Mouse (Mus musculus) CH12.LX (cell line): ENCODE results near the gene Narf. TPM values are rescaled to one million over a fixed set of nuclear protein-coding genes. Genes with fewer than 3 reads are reported as not detected.

Experiments used
- DNase-seq: peaks from one replicate; pipeline ENCODE4 v3.0.0-alpha.2; 2013; ENCODE audit errors: extremely low read depth
- H3K27ac ChIP-seq: 2 replicates; pipeline ENCODE4 v1.5.1; 2012; ENCODE audit warnings: low read depth, mild to moderate bottlenecking, control low read depth, moderate library complexity; ENCODE audit not compliant: insufficient read depth
- H3K27me3 ChIP-seq: replicated peaks from 2 replicates; pipeline ENCODE3; 2012; ENCODE audit warnings: inconsistent platforms
- H3K36me3 ChIP-seq, 2 experiments: replicated peaks in 1 of 2; 2 replicates each; pipeline versions ENCODE3 to v1.6.1; 2012; ENCODE audit warnings: inconsistent platforms in 1 of 2, low read length in 1 of 2, mild to moderate bottlenecking in 1 of 2, mixed read lengths in 1 of 2, moderate library complexity in 1 of 2; ENCODE audit not compliant: control insufficient read depth in 1 of 2, insufficient read depth in 1 of 2
- H3K4me1 ChIP-seq, 2 experiments: 2 replicates each; pipeline ENCODE4 v1.6.1; 2012; ENCODE audit warnings: inconsistent platforms in 1 of 2, moderate library complexity in 1 of 2; ENCODE audit not compliant: insufficient read depth in 2 of 2, control insufficient read depth in 1 of 2
- H3K4me2 ChIP-seq: 2 replicates; pipeline ENCODE4 v1.6.1; 2012; ENCODE audit warnings: low read depth, mild to moderate bottlenecking, control low read depth; ENCODE audit not compliant: poor library complexity, insufficient read depth, severe bottlenecking
- H3K4me3 ChIP-seq, 3 experiments: fragments of 150-350 bp in 1 of 3; sonication (generic) in 1 of 3; replicated peaks in 1 of 3; 2 replicates each; pipeline versions ENCODE3 to v1.5.1; 2011 to 2012; ENCODE audit warnings: low read depth in 2 of 3, low read length in 2 of 3, mild to moderate bottlenecking in 2 of 3, moderate library complexity in 2 of 3, control low read depth in 1 of 3, improper control_type of control experiment in 1 of 3, inconsistent platforms in 1 of 3, mixed read lengths in 1 of 3; ENCODE audit not compliant: poor library complexity in 1 of 3
- H3K79me2 ChIP-seq: replicated peaks from 2 replicates; pipeline ENCODE4 v1.6.1; 2012; ENCODE audit warnings: mild to moderate bottlenecking, moderate library complexity; ENCODE audit not compliant: control insufficient read depth, poor library complexity, insufficient read depth, severe bottlenecking; ENCODE audit errors: extremely low read depth
- H3K9ac ChIP-seq: 2 replicates; pipeline ENCODE4 v1.6.1; 2012; ENCODE audit warnings: low read depth, mild to moderate bottlenecking, control low read depth, moderate library complexity; ENCODE audit not compliant: insufficient read depth
- H3K9me3 ChIP-seq: replicated peaks from 2 replicates; pipeline ENCODE3; 2012; ENCODE audit warnings: low read length, inconsistent platforms, mixed read lengths
- CHD1 ChIP-seq: IDR thresholded peaks from 2 replicates; pipeline ENCODE4 v1.6.1; 2012; ENCODE audit warnings: low read depth, low read length, improper control_type of control experiment, inconsistent platforms
- CHD2 ChIP-seq: IDR thresholded peaks from 2 replicates; pipeline ENCODE4 v1.6.1; 2011; ENCODE audit warnings: low read length, improper control_type of control experiment
- E2F4 ChIP-seq: IDR thresholded peaks from 2 replicates; pipeline ENCODE4 v1.6.1; 2011; ENCODE audit warnings: low read depth, low read length, improper control_type of control experiment; ENCODE audit not compliant: insufficient replicate concordance
- ETS1 ChIP-seq: conservative IDR thresholded peaks from 2 replicates; pipeline ENCODE4 v1.6.1; 2012; ENCODE audit warnings: low read depth, mild to moderate bottlenecking, inconsistent platforms, low read length, improper control_type of control experiment, moderate library complexity
- GABPA ChIP-seq: IDR thresholded peaks from 2 replicates; pipeline ENCODE4 v1.6.1; 2012; ENCODE audit warnings: low read depth, low read length, improper control_type of control experiment, inconsistent platforms; ENCODE audit not compliant: insufficient replicate concordance
- HCFC1 ChIP-seq: IDR thresholded peaks from 2 replicates; pipeline ENCODE4 v1.6.1; 2012; ENCODE audit warnings: low read depth, mild to moderate bottlenecking, inconsistent platforms, low read length, improper control_type of control experiment
- KAT2A ChIP-seq: IDR thresholded peaks from 2 replicates; pipeline ENCODE4 v1.6.1; 2012; ENCODE audit warnings: low read length, improper control_type of control experiment, inconsistent platforms; ENCODE audit not compliant: insufficient replicate concordance
- MAX ChIP-seq: IDR thresholded peaks from 2 replicates; pipeline ENCODE4 v1.6.1; 2011; ENCODE audit warnings: low read length, improper control_type of control experiment
- MAZ ChIP-seq: IDR thresholded peaks from 2 replicates; pipeline ENCODE4 v1.6.1; 2012; ENCODE audit warnings: low read depth, mild to moderate bottlenecking, inconsistent platforms, low read length, improper control_type of control experiment, moderate library complexity
- MEF2A ChIP-seq: IDR thresholded peaks from 2 replicates; pipeline ENCODE4 v1.6.1; 2014; ENCODE audit warnings: low read depth, mild to moderate bottlenecking, inconsistent platforms, low read length, improper control_type of control experiment, borderline replicate concordance
- MYC ChIP-seq: IDR thresholded peaks from 2 replicates; pipeline ENCODE4 v1.6.1; 2011; ENCODE audit warnings: low read depth, mild to moderate bottlenecking, improper control_type of control experiment, low read length
- NELFE ChIP-seq: IDR thresholded peaks from 2 replicates; pipeline ENCODE4 v1.6.1; 2011; ENCODE audit warnings: low read depth, low read length, improper control_type of control experiment
- NRF1 ChIP-seq: IDR thresholded peaks from 2 replicates; pipeline ENCODE4 v1.6.1; 2014; ENCODE audit warnings: low read depth, mild to moderate bottlenecking, inconsistent platforms, low read length, improper control_type of control experiment, moderate library complexity
- POLR2A ChIP-seq: IDR thresholded peaks from 2 replicates; pipeline ENCODE4 v1.6.1; 2011; ENCODE audit warnings: low read depth, mild to moderate bottlenecking, improper control_type of control experiment, low read length
- SIN3A ChIP-seq: IDR thresholded peaks from 2 replicates; pipeline ENCODE4 v1.6.1; 2012; ENCODE audit warnings: low read length, improper control_type of control experiment, inconsistent platforms
- SMC3 ChIP-seq: IDR thresholded peaks from 2 replicates; pipeline ENCODE4 v1.6.1; 2011; ENCODE audit warnings: low read depth, low read length, improper control_type of control experiment
- TBP ChIP-seq: conservative IDR thresholded peaks from 2 replicates; pipeline ENCODE4 v1.6.1; 2011; ENCODE audit warnings: low read depth, low read length, improper control_type of control experiment
- ZC3H11A ChIP-seq: IDR thresholded peaks from 2 replicates; pipeline ENCODE4 v1.6.1; 2012; ENCODE audit warnings: low read depth, mild to moderate bottlenecking, inconsistent platforms, low read length, improper control_type of control experiment
- ZMIZ1 ChIP-seq: IDR thresholded peaks from 2 replicates; pipeline ENCODE4 v1.6.1; 2012; ENCODE audit warnings: low read depth, mild to moderate bottlenecking, inconsistent platforms, low read length, improper control_type of control experiment
- ZNF384 ChIP-seq: IDR thresholded peaks from 2 replicates; pipeline ENCODE4 v1.6.1; 2012; ENCODE audit warnings: low read depth, low read length, improper control_type of control experiment, inconsistent platforms
- dilution Hi-C: fragments of 300-500 bp; cut with MboI; formaldehyde crosslinking; loops from 2 replicates; pipeline ENCODE4 v1.14.3; 2020; ENCODE audit warnings: low sequenced_read_pairs; ENCODE audit not compliant: extremely low pct_unique_long_range_greater_than_20kb, extremely low pct_ligation_motif_present
- in situ Hi-C: fragments of 300-500 bp; cut with MboI; formaldehyde crosslinking; loops from 3 replicates; pipeline ENCODE4 v1.14.3; 2019; ENCODE audit warnings: low sequenced_read_pairs, low pct_ligation_motif_present, low pct_unique_long_range_greater_than_20kb, mixed read lengths
- polyA plus RNA-seq: library from polyadenylated mRNA; unstranded; fragments of >175 nt; gene quantifications from 2 replicates; pipeline ENCODE4 v1.2.1, GENCODE M21; 2012; ENCODE audit warnings: low read depth; ENCODE audit not compliant: insufficient read length
- total RNA-seq, 2 experiments: library from RNA; depleted of rRNA; stranded (reverse); fragments of 300-350 nt in 1 of 2; fragments of >200 nt in 1 of 2; gene quantifications; 2 replicates each; pipeline ENCODE4 v1.2.3; 2012 to 2014

Gene Narf
- total and polyA plus RNA-seq, 3 experiments = 11.7 to 29.9 (median 26.2) TPM

GRCm38 (mm10) chr11:121239669-121240068 is 2.6 kb downstream of the Narf start:
- Histone ChIP-seq H3K4me1 (peaks cover 3 to 35% of the 10 kb centered on the region in 2 experiments), H3K4me2 (no peak overlapping the region), H3K79me2 (no peaks in the 10 kb centered on the region)
- in situ Hi-C loops = no loop called here
- TF ChIP-seq MAX = no peak
- TF ChIP-seq E2F4 = no peak
- TF ChIP-seq MAZ = no peak
- TF ChIP-seq NELFE = no peak
- TF ChIP-seq CHD2 = no peak
- TF ChIP-seq NRF1 = no peak
- TF ChIP-seq ETS1 = no peak
- TF ChIP-seq MEF2A = no peak
- TF ChIP-seq MYC = no peak
- TF ChIP-seq, all 38 proteins: peak for 0
- Histone ChIP-seq H3K27ac (no peak overlapping the region), H3K4me3 (no peak overlapping the region), H3K36me3 (peaks cover 15 to 53% of the 10 kb centered on the region in 2 experiments), H3K9me3 (no peaks in the 10 kb centered on the region), H3K9ac (no peak overlapping the region), H3K27me3 (no peaks in the 10 kb centered on the region)
- no peak for DNase-seq
- dilution Hi-C loops = no loop called here

DNA sequence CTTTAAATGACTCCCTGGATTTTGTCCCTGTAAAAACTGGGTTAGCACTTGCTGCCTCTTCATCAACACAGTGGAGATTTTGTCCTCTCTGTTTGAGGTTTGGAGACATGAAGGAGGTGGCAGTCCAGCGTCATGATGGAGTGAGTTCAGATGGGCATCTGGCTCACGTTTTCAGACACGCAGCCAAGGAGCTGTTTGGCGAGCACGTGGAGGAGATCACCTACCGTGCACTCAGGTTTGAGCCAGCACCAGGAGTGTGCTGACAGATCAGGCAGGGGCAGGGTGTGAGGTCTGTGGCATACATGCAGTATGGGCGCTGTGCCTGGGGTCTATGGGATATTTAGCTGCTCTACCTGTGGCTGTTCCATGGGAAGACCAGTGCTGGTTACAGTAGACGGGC is 13.1 kb downstream of the Narf start:
- no peak overlapping the region for H3K4me3 ChIP-seq
- TF ChIP-seq HCFC1 (no peak), GABPA (no peak), MYC (no peak), ZNF384 (no peak), NRF1 (no peak), TBP (no peak), NELFE (no peak), KAT2A (no peak), ETS1 (no peak), CHD1 (no peak), E2F4 (no peak), POLR2A (no peak), SMC3 (no peak), ZC3H11A (no peak), SIN3A (no peak), ZMIZ1 (no peak)
- no peaks in the 10 kb centered on the region for H3K9me3 ChIP-seq
- no peak for DNase-seq
- no peak overlapping the region for H3K4me2 ChIP-seq
- no peak overlapping the region for H3K27ac ChIP-seq
- in situ Hi-C loops = no loop called here
- H3K36me3 ChIP-seq = peaks cover 75 to 92% of the 10 kb centered on the region in 2 experiments
- no peaks in the 10 kb centered on the region for H3K27me3 ChIP-seq
- H3K4me1 ChIP-seq = no peaks in the 10 kb centered on the region
- no peak overlapping the region for H3K9ac ChIP-seq
- H3K79me2 ChIP-seq = no peaks in the 10 kb centered on the region
- dilution Hi-C loops = no loop called here
